Mouse (Mus musculus) kidney, adult 10 weeks (tissue): Measurements from ENCODE around the gene Senp7. TPM values are rescaled to one million over a fixed set of nuclear protein-coding genes. Genes with fewer than 3 reads are reported as not detected.

Experiments used
- polyA plus RNA-seq: library from polyadenylated mRNA; stranded (reverse); fragments of 350-450 nt; fragmentation: Illumina TruSeq; extraction: RNeasy Lipid Tissue Mini Kit (QIAGEN cat#74804); gene quantifications from one replicate; pipeline ENCODE4 v1.2.3, GENCODE M21; 2014; ENCODE audit warnings: low read depth, low replicate concordance

The Senp7 gene
- 28.7 TPM for polyA plus RNA-seq

GRCm38 (mm10) chr16:56048038-56048437 lies at the start of gene Senp7:
Gene Senp7 (plus strand): TSS chr16:56048338.

GRCm38 (mm10) chr16:56029661-56030082 lies 18.5 kb upstream of the Senp7 start, which contains the start of gene Pcnp:
Gene Pcnp (minus strand): TSS chr16:56029739.

GRCm38 (mm10) chr16:56037138-56038010 lies 10.8 kb upstream of the Senp7 start, which contains the start of gene Trmt10c:
Gene Trmt10c (minus strand): TSS chr16:56037819.

GRCm38 (mm10) chr16:56204051-56204450 lies 155.9 kb downstream of the Senp7 start, which contains the start of gene Impg2:
Gene Impg2 (plus strand): TSS chr16:56204313.

Other genes with a start within 250 kb of the Senp7 start
- 6.4 TPM for gene Nfkbiz, start 209.4 kb upstream of the Senp7 start, polyA plus RNA-seq
- gene Nxpe3, start 153.1 kb upstream of the Senp7 start, polyA plus RNA-seq, result 12.2 TPM
- gene Cep97, start 113.5 kb upstream of the Senp7 start, polyA plus RNA-seq, result 10.0 TPM
- 206 TPM for gene Rpl24, start 82.1 kb upstream of the Senp7 start, polyA plus RNA-seq
- gene Zbtb11, start 74.5 kb upstream of the Senp7 start, polyA plus RNA-seq, result 26.2 TPM
- gene Pcnp, start 18.6 kb upstream of the Senp7 start, polyA plus RNA-seq, result 303 TPM
- 57.1 TPM for gene Trmt10c, start 10.5 kb upstream of the Senp7 start, polyA plus RNA-seq
- 1.5 TPM for gene Impg2, start 156.0 kb downstream of the Senp7 start, polyA plus RNA-seq